Mouse (Mus musculus): Measurements from ENCODE around the gene Ss18l1. TPM values are rescaled to one million over a fixed set of nuclear protein-coding genes. Genes with fewer than 3 reads are reported as not detected.

Gene Ss18l1
- polyA plus RNA-seq, 1 experiment from 2014 or later = 8.3 TPM

DNA sequence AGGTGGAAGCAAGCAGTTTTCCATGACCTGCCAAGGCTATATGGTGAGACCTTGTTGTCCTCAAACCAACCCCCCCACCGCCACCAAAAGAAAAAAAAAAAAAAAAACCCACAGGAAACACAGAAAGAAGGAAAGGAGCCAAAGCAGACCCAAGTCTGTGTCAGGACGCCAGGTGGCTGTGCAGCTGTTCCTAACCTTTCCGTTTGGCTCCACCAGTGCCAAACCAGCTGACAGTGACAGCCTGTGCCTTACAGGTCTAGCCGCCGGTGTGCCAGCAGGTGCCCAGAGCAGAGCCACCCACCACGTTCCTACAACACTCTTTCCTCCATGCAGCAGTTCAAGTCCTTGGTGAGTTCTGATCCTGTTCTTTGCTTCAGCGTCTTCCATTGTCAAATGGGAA lies 30.6 kb downstream of the Ss18l1 start:
- H3K27me3 ChIP-seq (replicated peaks; ENCODE audit: low read depth, poor library complexity, severe bottlenecking) = no peaks in the 10 kb centered on the region
- H3K9me3 ChIP-seq = no peaks in the 10 kb centered on the region
- WGBS = 92% methylated on average over 7 of the region's 7 CpGs
- peaks cover 45% of the 10 kb centered on the region for H3K36me3 ChIP-seq (replicated peaks)
- no peak overlapping the region for H3K4me3 ChIP-seq
- DNase-seq (ENCODE audit: low spot score) = no peak
- peaks cover 14% of the 10 kb centered on the region for H3K4me1 ChIP-seq
- H3K27ac ChIP-seq (replicated peaks) = no peak overlapping the region

DNA sequence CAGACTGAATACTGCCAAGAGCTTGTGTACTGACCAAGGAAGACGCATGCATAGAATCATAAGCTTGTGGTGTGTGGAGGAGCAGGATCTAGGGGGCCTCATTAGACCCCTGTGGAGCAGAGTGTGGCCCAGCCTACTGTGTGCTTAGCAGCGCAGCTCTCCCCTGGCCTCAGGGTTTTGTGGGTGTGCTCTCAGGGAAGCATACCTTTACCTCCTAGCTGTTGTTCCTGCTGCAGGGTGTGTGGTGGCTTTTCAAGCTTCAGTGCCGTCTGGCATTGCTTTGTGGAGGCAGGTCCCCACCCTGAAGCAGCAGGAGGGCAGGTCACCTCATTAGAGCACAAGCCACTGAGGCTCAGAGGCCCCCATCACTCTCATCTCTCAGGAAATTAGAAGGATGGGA lies 35.3 kb downstream of the Ss18l1 start:
- no peaks in the 10 kb centered on the region for H3K27me3 ChIP-seq (replicated peaks; ENCODE audit: low read depth, poor library complexity, severe bottlenecking)
- no peak overlapping the region for H3K4me3 ChIP-seq
- DNase-seq (ENCODE audit: low spot score) = no peak
- H3K36me3 ChIP-seq (replicated peaks) = peaks cover 62% of the 10 kb centered on the region
- H3K4me1 ChIP-seq = no peaks in the 10 kb centered on the region
- 69% methylated on average over 3 of the region's 3 CpGs for WGBS
- H3K27ac ChIP-seq (replicated peaks) = no peak overlapping the region
- no peaks in the 10 kb centered on the region for H3K9me3 ChIP-seq

DNA sequence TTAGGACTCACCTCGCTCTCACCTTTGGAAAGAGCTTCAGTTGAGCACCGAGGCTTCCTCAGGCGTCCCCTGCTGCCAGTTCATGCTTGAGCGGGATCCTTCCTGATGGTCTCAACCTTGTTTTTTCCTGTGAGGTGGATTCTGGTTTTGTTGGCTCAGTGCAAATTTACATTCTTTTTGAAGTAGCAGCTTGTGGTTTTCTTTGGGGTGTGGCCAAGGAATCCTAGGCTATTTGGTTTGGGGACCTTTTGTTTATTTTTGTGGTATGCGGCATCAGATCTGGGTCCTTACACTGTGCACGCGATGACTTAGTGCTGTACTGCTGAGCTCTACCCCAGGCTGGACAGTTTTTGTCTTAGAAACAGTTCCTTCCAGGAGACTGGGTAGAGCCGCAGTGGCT lies 38.4 kb downstream of the Ss18l1 start:
- Histone ChIP-seq H3K9me3 (no peaks in the 10 kb centered on the region), H3K36me3 (replicated peaks) (peaks cover 71% of the 10 kb centered on the region), H3K27me3 (replicated peaks; ENCODE audit: low read depth, poor library complexity, severe bottlenecking) (no peaks in the 10 kb centered on the region), H3K4me3 (no peak overlapping the region), H3K27ac (replicated peaks) (no peak overlapping the region), H3K4me1 (peaks cover 19% of the 10 kb centered on the region)
- WGBS = 95% methylated on average over 8 of the region's 8 CpGs
- no peak for DNase-seq (ENCODE audit: low spot score)

DNA sequence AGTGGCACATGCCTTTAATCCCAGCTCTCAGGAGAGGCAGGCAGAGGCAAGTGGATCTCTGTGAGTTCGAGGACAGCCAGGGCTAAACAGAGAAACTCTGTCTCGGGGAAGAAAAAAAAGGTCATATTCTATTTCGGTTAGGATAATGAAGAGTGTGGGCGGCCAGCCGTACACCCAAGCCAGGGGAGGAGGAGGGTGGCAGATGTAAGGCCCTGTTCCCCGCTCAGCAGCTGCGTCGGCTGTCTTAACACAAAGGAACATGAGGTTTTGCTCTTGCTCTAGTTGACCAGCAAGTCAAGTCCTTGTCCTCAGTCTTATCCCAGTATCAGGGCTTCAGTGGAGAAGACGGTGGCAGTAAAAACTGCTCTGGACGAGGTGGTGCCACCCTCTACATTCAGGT lies 40.8 kb downstream of the Ss18l1 start:
- Histone ChIP-seq H3K9me3 (no peaks in the 10 kb centered on the region), H3K4me3 (no peak overlapping the region), H3K4me1 (peaks cover 23% of the 10 kb centered on the region), H3K36me3 (replicated peaks) (peaks cover 79% of the 10 kb centered on the region), H3K27me3 (replicated peaks; ENCODE audit: low read depth, poor library complexity, severe bottlenecking) (no peaks in the 10 kb centered on the region), H3K27ac (replicated peaks) (no peak overlapping the region)
- 89% methylated on average over 10 of the region's 10 CpGs for WGBS
- no peak for DNase-seq (ENCODE audit: low spot score)

DNA sequence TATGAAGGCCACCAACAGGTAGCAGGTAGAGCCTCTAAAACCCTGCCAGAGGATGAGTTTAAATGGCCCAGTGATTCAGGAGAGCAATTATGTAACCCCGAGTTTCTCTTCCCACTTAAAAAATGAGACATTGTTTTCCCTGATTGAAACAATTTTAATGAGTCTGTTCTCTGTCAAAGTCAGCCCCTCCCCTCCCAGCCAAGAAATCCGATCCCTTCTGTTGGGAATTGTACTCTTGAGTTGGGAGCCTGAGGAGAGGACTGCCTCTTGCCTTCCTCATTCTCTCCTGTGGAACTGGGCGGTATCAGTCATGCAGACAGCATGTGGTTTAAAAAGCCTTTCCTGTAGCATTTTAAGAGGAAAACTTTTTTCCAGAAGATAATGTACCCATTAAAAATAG lies 42.3 kb downstream of the Ss18l1 start:
- 31% methylated on average over 3 of the region's 3 CpGs for WGBS
- H3K4me3 ChIP-seq = no peak overlapping the region
- no peak for DNase-seq (ENCODE audit: low spot score)
- H3K36me3 ChIP-seq (replicated peaks) = peaks cover 64% of the 10 kb centered on the region
- peaks cover 23% of the 10 kb centered on the region for H3K4me1 ChIP-seq
- H3K9me3 ChIP-seq = no peaks in the 10 kb centered on the region
- H3K27me3 ChIP-seq (replicated peaks; ENCODE audit: low read depth, poor library complexity, severe bottlenecking) = no peaks in the 10 kb centered on the region
- no peak overlapping the region for H3K27ac ChIP-seq (replicated peaks)

DNA sequence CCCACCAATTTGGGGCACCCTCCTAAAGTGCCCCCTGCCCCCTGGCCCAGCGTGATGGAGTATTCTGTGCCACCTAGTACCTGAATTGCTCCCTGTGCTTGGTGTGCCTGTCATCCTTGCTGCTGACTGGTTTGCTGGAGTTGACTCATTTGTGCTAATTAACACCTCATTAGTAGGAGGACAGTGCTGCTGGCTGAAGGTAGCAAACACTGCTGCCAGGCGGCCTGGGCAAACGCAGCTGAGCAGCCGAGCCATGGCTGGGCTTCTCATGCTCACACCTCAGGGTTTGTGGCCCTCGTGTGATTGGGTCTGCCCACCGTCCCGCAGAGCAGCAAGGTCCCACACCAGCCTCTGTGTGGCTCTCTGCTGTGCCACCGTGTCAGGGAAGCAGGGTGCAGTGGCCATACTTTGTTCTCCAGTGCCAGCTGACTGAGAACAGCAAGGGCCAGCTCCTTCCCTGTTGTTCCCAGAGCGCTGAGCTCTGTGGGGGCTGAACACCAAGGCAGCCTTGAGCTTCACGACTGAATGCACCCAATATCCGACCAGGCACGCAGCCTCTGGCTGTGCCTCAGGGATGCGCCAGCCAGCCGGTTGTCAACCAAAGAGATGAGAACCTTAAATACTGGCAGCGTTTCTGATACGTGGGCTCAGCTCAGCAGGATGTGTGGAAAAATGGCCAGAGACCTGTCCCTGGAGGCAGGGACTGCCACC lies 43.8 kb downstream of the Ss18l1 start:
- H3K27ac ChIP-seq (replicated peaks) = no peak overlapping the region
- H3K4me3 ChIP-seq = no peak overlapping the region
- WGBS = 81% methylated on average over 16 of the region's 16 CpGs
- H3K27me3 ChIP-seq (replicated peaks; ENCODE audit: low read depth, poor library complexity, severe bottlenecking) = no peaks in the 10 kb centered on the region
- H3K4me1 ChIP-seq = peaks cover 30% of the 10 kb centered on the region
- no peaks in the 10 kb centered on the region for H3K9me3 ChIP-seq
- H3K36me3 ChIP-seq (replicated peaks) = peaks cover 58% of the 10 kb centered on the region
- no peak for DNase-seq (ENCODE audit: low spot score)

DNA sequence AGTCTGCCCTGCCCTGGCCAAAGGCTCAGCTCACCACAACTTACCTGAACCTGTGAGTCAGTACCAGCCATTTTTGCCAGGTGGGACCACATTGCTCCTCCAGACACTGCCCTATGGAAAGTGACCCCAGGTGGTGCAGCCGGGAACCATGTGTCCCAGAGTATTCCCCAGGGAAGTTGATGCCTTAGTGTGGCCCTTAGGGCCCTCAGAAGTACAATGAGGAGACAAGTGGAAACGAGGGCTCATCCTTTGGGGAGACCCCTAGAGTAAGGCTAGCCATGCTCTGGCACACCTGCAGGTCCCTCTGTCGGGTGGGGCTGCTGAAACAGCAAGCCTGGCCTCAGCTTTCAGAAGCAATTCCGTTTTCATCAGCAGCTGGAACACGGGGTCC lies 44.3 kb downstream of the Ss18l1 start:
- H3K36me3 ChIP-seq (replicated peaks) = peaks cover 53% of the 10 kb centered on the region
- no peak for DNase-seq (ENCODE audit: low spot score)
- WGBS = 85% methylated on average over 5 of the region's 5 CpGs

DNA sequence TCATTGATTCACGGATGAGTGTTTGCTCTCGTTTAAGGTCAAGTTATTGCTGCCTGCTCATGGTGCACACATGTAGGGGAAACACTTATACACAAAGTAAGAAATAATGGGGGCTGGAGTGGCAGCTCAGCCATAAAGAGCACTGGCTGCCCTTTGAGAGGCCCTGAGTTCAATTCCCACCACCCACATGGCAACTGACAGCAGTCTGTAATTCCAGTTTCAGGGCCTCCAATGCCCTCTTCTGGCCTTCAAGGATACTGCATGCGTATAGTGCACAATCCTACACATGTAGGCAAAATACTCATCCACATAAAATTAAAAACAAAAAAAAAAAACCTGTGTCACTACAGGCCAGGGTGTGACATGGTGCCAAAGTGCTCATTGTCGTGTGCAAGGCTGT lies 45.2 kb downstream of the Ss18l1 start:
- H3K36me3 ChIP-seq (replicated peaks) = peaks cover 45% of the 10 kb centered on the region
- no peaks in the 10 kb centered on the region for H3K9me3 ChIP-seq
- WGBS = 87% methylated on average over 4 of the region's 4 CpGs
- DNase-seq (ENCODE audit: low spot score) = no peak
- peaks cover 30% of the 10 kb centered on the region for H3K4me1 ChIP-seq
- H3K4me3 ChIP-seq = no peak overlapping the region
- no peaks in the 10 kb centered on the region for H3K27me3 ChIP-seq (replicated peaks; ENCODE audit: low read depth, poor library complexity, severe bottlenecking)
- no peak overlapping the region for H3K27ac ChIP-seq (replicated peaks)

More for the DNA sequence above, 44.3 kb downstream of the Ss18l1 start:
- Histone ChIP-seq H3K4me3 (no peak overlapping the region), H3K9me3 (no peaks in the 10 kb centered on the region), H3K27me3 (replicated peaks; ENCODE audit: low read depth, poor library complexity, severe bottlenecking) (no peaks in the 10 kb centered on the region), H3K4me1 (peaks cover 30% of the 10 kb centered on the region), H3K27ac (replicated peaks) (no peak overlapping the region)

DNA sequence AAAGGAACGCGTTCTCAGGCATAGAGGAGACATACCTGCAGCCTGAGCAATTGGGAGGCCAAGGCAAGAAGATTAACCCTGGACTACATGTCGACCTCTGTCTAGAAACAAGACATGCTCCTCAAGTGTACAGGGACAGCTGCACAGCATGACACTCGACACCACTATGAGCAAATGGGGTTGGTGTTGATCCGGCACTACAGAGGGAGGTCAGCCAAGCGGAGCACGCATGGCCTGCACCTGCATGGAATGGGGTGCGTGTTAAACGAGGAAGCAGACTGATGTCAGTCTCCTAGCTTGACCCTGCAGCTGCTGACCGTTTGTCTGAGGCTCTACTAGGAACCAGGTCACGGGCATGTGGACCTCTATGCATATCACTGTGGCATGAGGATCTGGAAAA lies 48.0 kb downstream of the Ss18l1 start:
- Histone ChIP-seq H3K27me3 (replicated peaks; ENCODE audit: low read depth, poor library complexity, severe bottlenecking) (no peaks in the 10 kb centered on the region), H3K4me1 (peaks cover 15% of the 10 kb centered on the region), H3K9me3 (no peaks in the 10 kb centered on the region), H3K27ac (replicated peaks) (no peak overlapping the region), H3K36me3 (replicated peaks) (peaks cover 23% of the 10 kb centered on the region), H3K4me3 (no peak overlapping the region)
- 58% methylated on average over 11 of the region's 11 CpGs for WGBS
- peak; percentile 22 for DNase-seq (ENCODE audit: low spot score)

DNA sequence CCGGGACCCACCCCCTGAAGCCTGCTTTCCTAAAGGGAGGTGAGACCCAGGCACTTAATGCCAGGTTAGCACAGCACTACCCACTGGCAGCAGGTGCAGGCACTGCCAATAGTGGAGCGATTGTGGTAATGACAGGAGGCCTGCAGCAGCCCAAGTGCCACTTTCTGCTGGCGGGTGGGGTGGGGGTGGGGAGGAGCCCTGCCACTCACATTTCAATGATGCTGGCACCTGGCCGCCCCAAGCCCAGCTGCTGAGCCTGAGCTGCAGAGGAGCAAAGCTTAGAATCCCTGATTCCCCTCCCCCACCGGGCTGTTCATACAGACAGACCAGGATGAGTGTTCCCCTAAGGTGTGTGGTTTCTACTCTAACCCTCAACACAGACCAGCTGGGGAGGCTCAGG lies 53.4 kb downstream of the Ss18l1 start:
- Histone ChIP-seq H3K36me3 (replicated peaks) (no peaks in the 10 kb centered on the region), H3K4me1 (peaks cover 15% of the 10 kb centered on the region), H3K9me3 (no peaks in the 10 kb centered on the region)

DNA sequence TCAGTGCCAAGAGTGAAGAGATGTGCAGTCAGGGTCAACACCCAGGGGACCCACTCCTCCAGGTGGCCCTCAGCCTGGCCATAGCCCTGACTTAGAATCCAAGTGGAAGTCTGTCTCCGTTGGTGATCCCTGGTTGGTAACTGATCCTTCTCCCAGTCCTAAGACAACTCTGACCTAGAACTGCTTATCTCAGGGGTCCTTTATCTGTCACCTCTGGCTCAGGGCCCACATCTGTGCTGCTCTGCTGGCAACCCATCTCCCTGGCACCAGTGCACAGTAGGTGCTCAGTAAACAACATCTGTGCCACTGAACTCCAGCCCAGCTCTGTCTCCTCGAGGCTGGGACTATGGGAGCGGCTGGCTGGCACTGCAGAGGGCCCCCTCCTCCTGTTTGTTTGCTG lies 55.3 kb downstream of the Ss18l1 start:
- Histone ChIP-seq H3K27ac (replicated peaks) (no peak overlapping the region), H3K4me1 (peaks cover 15% of the 10 kb centered on the region), H3K27me3 (replicated peaks; ENCODE audit: low read depth, poor library complexity, severe bottlenecking) (peaks cover 63% of the 10 kb centered on the region), H3K4me3 (no peak overlapping the region), H3K36me3 (replicated peaks) (no peaks in the 10 kb centered on the region), H3K9me3 (no peaks in the 10 kb centered on the region)
- no peak for DNase-seq (ENCODE audit: low spot score)
- WGBS = 52% methylated on average over 3 of the region's 3 CpGs

More for the DNA sequence above, 53.4 kb downstream of the Ss18l1 start:
- H3K27ac ChIP-seq (replicated peaks) = no peak overlapping the region
- DNase-seq (ENCODE audit: low spot score) = no peak
- no peak overlapping the region for H3K4me3 ChIP-seq
- WGBS = 31% methylated on average over 5 of the region's 5 CpGs
- H3K27me3 ChIP-seq (replicated peaks; ENCODE audit: low read depth, poor library complexity, severe bottlenecking) = peaks cover 45% of the 10 kb centered on the region

DNA sequence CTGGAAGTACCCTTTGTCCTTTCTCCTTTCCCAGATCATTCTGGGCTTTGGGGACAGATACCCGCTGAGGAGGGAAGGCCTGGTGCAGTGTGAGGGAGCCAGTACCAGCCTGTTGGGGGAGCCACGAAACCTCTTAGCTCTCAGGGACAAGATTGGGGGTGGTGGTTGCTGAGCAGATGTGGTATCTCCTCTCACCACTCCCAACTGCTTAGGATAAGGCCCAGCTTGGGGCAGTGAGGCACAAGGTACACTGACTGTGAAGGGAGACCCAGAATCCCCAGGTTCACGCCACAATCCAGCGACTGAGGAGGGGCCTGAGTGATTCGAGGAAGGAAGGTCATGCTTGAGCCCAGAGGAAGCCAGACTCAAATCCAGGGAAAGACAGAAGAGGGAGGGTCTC lies 55.9 kb downstream of the Ss18l1 start:
- peaks cover 69% of the 10 kb centered on the region for H3K27me3 ChIP-seq (replicated peaks; ENCODE audit: low read depth, poor library complexity, severe bottlenecking)

DNA sequence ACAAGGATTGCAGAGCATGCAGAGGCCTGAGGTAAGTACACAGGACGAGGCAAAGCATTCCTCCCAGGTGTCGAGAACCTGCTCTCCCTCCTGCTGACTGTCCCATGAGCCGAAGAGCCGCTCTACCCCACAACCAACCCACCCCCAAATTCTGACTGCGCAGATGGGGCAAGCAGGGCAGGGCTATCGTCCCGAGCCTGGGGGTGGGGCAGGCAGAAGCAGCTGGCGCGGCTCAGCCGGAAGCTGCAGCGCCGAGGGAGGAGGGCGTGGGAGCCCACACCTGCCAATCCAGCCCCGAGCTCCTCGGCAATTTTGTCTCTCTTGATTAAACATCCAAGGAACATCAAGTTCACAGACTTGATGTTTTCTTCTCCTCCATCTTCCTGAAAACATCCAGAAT lies 57.2 kb downstream of the Ss18l1 start:
- WGBS = 8% methylated on average over 15 of the region's 15 CpGs
- peak overlapping the region; percentile 25; the same call in 1 of the 2 replicates for H3K4me3 ChIP-seq
- no peak for DNase-seq (ENCODE audit: low spot score)

More for the DNA sequence above, 55.9 kb downstream of the Ss18l1 start:
- no peaks in the 10 kb centered on the region for H3K9me3 ChIP-seq
- peaks cover 17% of the 10 kb centered on the region for H3K4me1 ChIP-seq
- no peak overlapping the region for H3K4me3 ChIP-seq
- no peaks in the 10 kb centered on the region for H3K36me3 ChIP-seq (replicated peaks)
- WGBS = 37% methylated on average over 5 of the region's 5 CpGs
- no peak for DNase-seq (ENCODE audit: low spot score)
- H3K27ac ChIP-seq (replicated peaks) = no peak overlapping the region

More for the DNA sequence above, 57.2 kb downstream of the Ss18l1 start:
- peaks cover 31% of the 10 kb centered on the region for H3K4me1 ChIP-seq
- H3K36me3 ChIP-seq (replicated peaks) = no peaks in the 10 kb centered on the region
- no peak overlapping the region for H3K27ac ChIP-seq (replicated peaks)
- H3K9me3 ChIP-seq = no peaks in the 10 kb centered on the region
- peaks cover 83% of the 10 kb centered on the region for H3K27me3 ChIP-seq (replicated peaks; ENCODE audit: low read depth, poor library complexity, severe bottlenecking)

Data from embryonic facial prominence, embryonic 10.5 days (tissue).